Mouse (Mus musculus): ENCODE measurements around the gene Trmt6. TPM values are rescaled to one million over a fixed set of nuclear protein-coding genes. Genes with fewer than 3 reads are reported as not detected.

Trmt6 gene
- polyA plus RNA-seq, 1 experiment from 2014 or later: 23.5 TPM

DNA sequence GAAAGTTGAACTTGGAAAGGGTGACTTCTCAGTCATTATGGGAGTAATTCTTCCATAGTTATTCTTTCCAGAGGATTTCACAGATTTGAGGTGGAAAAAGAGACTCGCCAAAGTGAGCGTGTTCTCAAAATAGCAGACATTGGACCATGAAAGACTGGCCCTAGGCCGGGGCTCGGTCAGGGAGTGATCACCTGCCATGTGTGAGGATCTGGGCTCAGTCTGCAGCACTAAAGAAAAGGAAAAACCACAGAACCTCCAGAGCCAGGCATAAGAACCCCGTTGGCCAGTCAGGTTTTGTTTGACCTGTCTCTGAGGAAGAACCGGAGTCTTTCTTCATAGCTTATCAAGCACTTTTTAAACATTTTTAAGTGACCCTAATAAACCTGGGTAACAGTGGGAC lies 31.8 kb downstream of the Trmt6 start:
- no peak overlapping the region for H3K4me3 ChIP-seq (ENCODE audit: control insufficient read depth in 1 of 2, insufficient read depth in 1 of 2, low read depth in 1 of 2, low read length in 2 of 2)
- H3K9ac ChIP-seq (ENCODE audit: low read length): no peak overlapping the region
- H3K27ac ChIP-seq (replicated peaks in 1 of 2; ENCODE audit: control insufficient read depth in 1 of 2, insufficient read depth in 1 of 2, low read depth in 2 of 2, low read length in 2 of 2): no peak overlapping the region
- no peaks in the 10 kb centered on the region for H3K9me3 ChIP-seq (ENCODE audit: control insufficient read depth, low read length)
- ATAC-seq (ENCODE audit: insufficient number of reproducible peaks, insufficient read depth, low FRiP score, low read depth): no peak
- WGBS: 71% methylated on average over 6 of the region's 6 CpGs
- peaks cover 19% of the 10 kb centered on the region for H3K27me3 ChIP-seq (ENCODE audit: control insufficient read depth, insufficient read depth, low read length)
- H3K36me3 ChIP-seq (ENCODE audit: control insufficient read depth, insufficient read depth, low read length): no peaks in the 10 kb centered on the region
- H3K4me1 ChIP-seq (ENCODE audit: control insufficient read depth in 2 of 2, insufficient read depth in 2 of 2, low read length in 2 of 2): peaks cover 0 to 4% of the 10 kb centered on the region in 2 experiments; a peak in 2 of 4 replicates
- no peak overlapping the region for H3K4me2 ChIP-seq (ENCODE audit: low read length)

DNA sequence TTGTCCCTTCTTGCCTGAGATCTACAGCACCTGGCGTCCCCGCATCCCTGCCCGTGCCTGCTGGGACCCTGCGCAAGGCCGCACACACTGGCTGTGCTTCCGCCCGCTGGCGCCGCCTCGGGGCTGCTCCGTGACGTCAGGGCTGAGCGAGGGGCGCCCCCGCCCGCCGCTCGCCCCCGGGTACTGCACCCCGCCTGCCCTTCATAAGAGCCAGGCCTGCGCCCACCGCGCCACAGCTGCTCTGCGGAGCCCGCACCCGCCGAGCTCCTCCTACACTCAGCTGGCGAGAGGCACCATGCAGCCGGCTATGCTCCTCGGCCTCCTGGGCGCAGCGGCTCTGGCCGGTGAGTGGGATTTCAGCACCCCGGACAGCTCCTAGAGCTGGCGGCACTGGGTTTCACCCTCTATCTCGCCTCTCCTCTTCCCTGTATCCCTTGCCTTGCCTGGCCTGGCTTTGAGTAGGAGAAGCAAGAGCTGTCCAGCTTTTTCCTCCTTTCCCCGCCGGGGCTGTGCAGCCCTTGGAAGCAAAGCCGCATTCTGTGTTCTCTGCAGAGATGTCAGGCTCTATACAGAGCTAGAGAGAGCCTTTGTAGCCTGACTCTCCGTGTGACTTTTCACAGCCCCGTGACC lies 34.3 kb downstream of the Trmt6 start:
- Histone ChIP-seq H3K9me3 (ENCODE audit: control insufficient read depth, low read length) (no peaks in the 10 kb centered on the region), H3K4me3 (ENCODE audit: control insufficient read depth in 1 of 2, insufficient read depth in 1 of 2, low read depth in 1 of 2, low read length in 2 of 2) (peak overlapping the region; percentile 26 to 42), H3K36me3 (ENCODE audit: control insufficient read depth, insufficient read depth, low read length) (no peaks in the 10 kb centered on the region), H3K27ac (replicated peaks in 1 of 2; ENCODE audit: control insufficient read depth in 1 of 2, insufficient read depth in 1 of 2, low read depth in 2 of 2, low read length in 2 of 2) (no peak overlapping the region), H3K4me1 (ENCODE audit: control insufficient read depth in 2 of 2, insufficient read depth in 2 of 2, low read length in 2 of 2) (peaks cover 0 to 4% of the 10 kb centered on the region in 2 experiments; a peak in 2 of 4 replicates), H3K9ac (ENCODE audit: low read length) (no peak overlapping the region), H3K27me3 (ENCODE audit: control insufficient read depth, insufficient read depth, low read length) (peaks cover 19% of the 10 kb centered on the region), H3K4me2 (ENCODE audit: low read length) (peak overlapping the region; percentile 79)
- ATAC-seq (ENCODE audit: insufficient number of reproducible peaks, insufficient read depth, low FRiP score, low read depth): peak; percentile 96
- WGBS: under 1% methylated on average over 40 of the region's 41 CpGs

DNA sequence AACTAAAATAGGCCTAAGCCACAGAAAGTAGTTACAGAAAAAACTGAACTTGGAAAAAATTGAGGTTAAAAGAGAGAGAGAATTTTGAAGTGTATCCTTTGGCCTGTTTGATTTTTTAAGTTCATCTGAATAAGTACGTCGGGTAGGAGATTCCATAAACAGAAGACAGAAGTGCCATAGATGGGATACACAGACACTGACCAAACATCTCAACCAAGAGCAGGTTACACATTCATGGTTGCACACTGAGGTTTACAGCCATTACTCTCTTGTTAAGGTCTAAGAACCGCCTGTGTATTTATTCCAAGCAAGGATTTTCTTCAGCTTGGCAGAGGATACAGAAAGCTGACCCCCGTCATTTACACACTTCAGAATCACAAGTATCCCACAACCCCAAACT lies 34.9 kb downstream of the Trmt6 start, which contains the start of gene Chgb:
TSS of gene Chgb (plus strand) at position 301 of the 400 bp plus-strand sequence.
- Histone ChIP-seq H3K9ac (ENCODE audit: low read length) (no peak within 1 kb of the TSS), H3K36me3 (ENCODE audit: control insufficient read depth, insufficient read depth, low read length) (no peaks in the 10 kb centered on the region), H3K27me3 (ENCODE audit: control insufficient read depth, insufficient read depth, low read length) (peaks cover 19% of the 10 kb centered on the region), H3K9me3 (ENCODE audit: control insufficient read depth, low read length) (no peaks in the 10 kb centered on the region), H3K4me2 (ENCODE audit: low read length) (peak within 1 kb of the TSS; percentile 79), H3K4me1 (ENCODE audit: control insufficient read depth in 2 of 2, insufficient read depth in 2 of 2, low read length in 2 of 2) (peaks cover 0 to 4% of the 10 kb centered on the region in 2 experiments; a peak in 2 of 4 replicates), H3K27ac (replicated peaks in 1 of 2; ENCODE audit: control insufficient read depth in 1 of 2, insufficient read depth in 1 of 2, low read depth in 2 of 2, low read length in 2 of 2) (no peak within 1 kb of the TSS), H3K4me3 (ENCODE audit: control insufficient read depth in 1 of 2, insufficient read depth in 1 of 2, low read depth in 1 of 2, low read length in 2 of 2) (peak within 1 kb of the TSS; percentile 26 to 42)
- WGBS: 11% methylated on average over 4 of the region's 4 CpGs
- ATAC-seq (ENCODE audit: insufficient number of reproducible peaks, insufficient read depth, low FRiP score, low read depth): no peak

DNA sequence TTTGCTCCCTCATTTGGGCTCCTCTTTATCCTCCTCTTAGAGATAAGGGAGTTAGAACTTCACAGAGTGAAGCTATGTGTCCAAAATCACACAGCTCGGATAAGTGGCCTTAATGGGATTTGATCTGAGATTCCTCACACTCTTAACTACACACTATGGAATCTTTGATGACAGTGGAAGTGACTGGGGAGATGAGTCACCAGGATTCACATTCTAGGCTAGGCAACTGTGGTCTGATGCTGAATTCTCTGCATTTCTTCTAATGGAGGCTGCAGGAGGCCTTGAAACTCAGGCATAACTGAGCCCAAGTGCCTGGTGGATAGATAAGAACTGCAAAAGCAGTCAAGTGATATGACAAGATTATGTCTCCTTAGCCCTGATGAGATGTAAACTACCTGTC lies 45.0 kb downstream of the Trmt6 start:
- Histone ChIP-seq H3K4me3 (ENCODE audit: control insufficient read depth in 1 of 2, insufficient read depth in 1 of 2, low read depth in 1 of 2, low read length in 2 of 2) (no peak overlapping the region), H3K4me2 (ENCODE audit: low read length) (no peak overlapping the region), H3K36me3 (ENCODE audit: control insufficient read depth, insufficient read depth, low read length) (no peaks in the 10 kb centered on the region), H3K27ac (replicated peaks in 1 of 2; ENCODE audit: control insufficient read depth in 1 of 2, insufficient read depth in 1 of 2, low read depth in 2 of 2, low read length in 2 of 2) (no peak overlapping the region), H3K9me3 (ENCODE audit: control insufficient read depth, low read length) (no peaks in the 10 kb centered on the region), H3K27me3 (ENCODE audit: control insufficient read depth, insufficient read depth, low read length) (no peaks in the 10 kb centered on the region), H3K4me1 (ENCODE audit: control insufficient read depth in 2 of 2, insufficient read depth in 2 of 2, low read length in 2 of 2) (no peaks in the 10 kb centered on the region), H3K9ac (ENCODE audit: low read length) (no peak overlapping the region)
- WGBS: 14% methylated on average over 1 of the region's 1 CpGs
- ATAC-seq (ENCODE audit: insufficient number of reproducible peaks, insufficient read depth, low FRiP score, low read depth): no peak

DNA sequence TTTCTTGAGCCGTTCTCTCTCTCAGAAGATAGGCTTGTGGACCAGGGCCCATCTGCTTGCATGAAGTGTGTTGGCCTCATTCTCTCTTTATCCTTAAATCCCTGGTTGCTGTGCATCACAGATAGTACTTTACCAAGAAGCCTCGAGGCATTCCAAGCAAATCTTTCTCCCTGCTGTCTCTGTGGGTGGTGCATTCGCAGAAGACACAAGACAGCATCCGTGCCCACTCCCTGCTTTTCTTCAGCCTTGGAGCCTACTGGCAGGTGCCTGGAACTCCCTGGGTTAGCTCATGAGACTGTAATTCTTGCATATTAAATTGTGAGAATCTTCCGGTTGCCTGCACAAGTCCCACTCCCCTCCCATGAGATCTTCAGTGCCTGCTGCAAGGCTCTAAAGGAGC lies 57.9 kb downstream of the Trmt6 start:
- no peak for ATAC-seq (ENCODE audit: insufficient number of reproducible peaks, insufficient read depth, low FRiP score, low read depth)
- WGBS: 68% methylated on average over 5 of the region's 5 CpGs
- H3K4me3 ChIP-seq (ENCODE audit: control insufficient read depth in 1 of 2, insufficient read depth in 1 of 2, low read depth in 1 of 2, low read length in 2 of 2): no peak overlapping the region
- no peaks in the 10 kb centered on the region for H3K9me3 ChIP-seq (ENCODE audit: control insufficient read depth, low read length)
- no peak overlapping the region for H3K4me2 ChIP-seq (ENCODE audit: low read length)
- peaks cover 3 to 5% of the 10 kb centered on the region in 2 experiments; a peak in 3 of 4 replicates for H3K4me1 ChIP-seq (ENCODE audit: control insufficient read depth in 2 of 2, insufficient read depth in 2 of 2, low read length in 2 of 2)
- H3K36me3 ChIP-seq (ENCODE audit: control insufficient read depth, insufficient read depth, low read length): no peaks in the 10 kb centered on the region
- H3K9ac ChIP-seq (ENCODE audit: low read length): no peak overlapping the region
- H3K27ac ChIP-seq (replicated peaks in 1 of 2; ENCODE audit: control insufficient read depth in 1 of 2, insufficient read depth in 1 of 2, low read depth in 2 of 2, low read length in 2 of 2): no peak overlapping the region
- H3K27me3 ChIP-seq (ENCODE audit: control insufficient read depth, insufficient read depth, low read length): no peaks in the 10 kb centered on the region

Other genes with a start within 250 kb of the Trmt6 start
- gene Gpcpd1, start 228.3 kb downstream of the Trmt6 start, polyA plus RNA-seq (2014; fragmentation: Nextera tagmentation; extraction: Ambion mirVana): 34.1 and 37.4 TPM in 2 replicates
- gene Shld1, start 129.1 kb downstream of the Trmt6 start, polyA plus RNA-seq (2014; fragmentation: Nextera tagmentation; extraction: Ambion mirVana): 11.4 and 13.3 TPM in 2 replicates
- gene Chgb, start 34.8 kb downstream of the Trmt6 start, polyA plus RNA-seq (2014; fragmentation: Nextera tagmentation; extraction: Ambion mirVana): 0.09 and 0.30 TPM in 2 replicates
- 7.8 and 8.1 TPM in 2 replicates for gene Mcm8, start 86 bp upstream of the Trmt6 start, polyA plus RNA-seq (2014; fragmentation: Nextera tagmentation; extraction: Ambion mirVana)
- 21.9 and 25.6 TPM in 2 replicates for gene Crls1, start 30.6 kb upstream of the Trmt6 start, polyA plus RNA-seq (2014; fragmentation: Nextera tagmentation; extraction: Ambion mirVana)
- gene Lrrn4, start 64.8 kb upstream of the Trmt6 start, polyA plus RNA-seq (2014; fragmentation: Nextera tagmentation; extraction: Ambion mirVana): 8.4 and 11.9 TPM in 2 replicates
- not detected in 2 replicates for gene Fermt1, start 129.9 kb upstream of the Trmt6 start, polyA plus RNA-seq (2014; fragmentation: Nextera tagmentation; extraction: Ambion mirVana)